Mouse (Mus musculus): ENCODE data around the gene Apoc2. TPM values are rescaled to one million over a fixed set of nuclear protein-coding genes. Genes with fewer than 3 reads are reported as not detected.

Apoc2 gene
- polyA plus RNA-seq, 1 experiment from 2014 or later = 98.1 TPM

- peaks cover 5% of the 10 kb centered on the region; the same call in 1 of the 2 replicates for H3K4me1 ChIP-seq
- no peak for ATAC-seq (ENCODE audit: insufficient read depth, low FRiP score, low read depth)
- H3K4me3 ChIP-seq (replicated peaks) = no peak overlapping the region
Observed at GRCm38 (mm10) chr7:19671511-19671910, 6.2 kb downstream of the Apoc2 start.

GRCm38 (mm10) chr7:19668947-19669721, 8.6 kb downstream of the Apoc2 start:
- no peaks in the 10 kb centered on the region for H3K36me3 ChIP-seq
- no peak overlapping the region for H3K9ac ChIP-seq
- H3K4me3 ChIP-seq (replicated peaks) = no peak overlapping the region
- H3K27me3 ChIP-seq (replicated peaks) = no peaks in the 10 kb centered on the region
- peak overlapping the region; percentile 46 for H3K4me2 ChIP-seq
- H3K4me1 ChIP-seq = peaks cover 11% of the 10 kb centered on the region
- H3K9me3 ChIP-seq = no peaks in the 10 kb centered on the region
- ATAC-seq (ENCODE audit: insufficient read depth, low FRiP score, low read depth) = peak; percentile 67
- H3K27ac ChIP-seq = peak overlapping the region; percentile 60; the same call in 1 of the 2 replicates
- 3% methylated on average over 10 of the region's 10 CpGs for WGBS

More at GRCm38 (mm10) chr7:19671511-19671910, 6.2 kb downstream of the Apoc2 start:
- Histone ChIP-seq H3K27ac (no peak overlapping the region), H3K9me3 (no peaks in the 10 kb centered on the region), H3K36me3 (no peaks in the 10 kb centered on the region), H3K9ac (no peak overlapping the region), H3K4me2 (no peak overlapping the region), H3K27me3 (replicated peaks) (no peaks in the 10 kb centered on the region)
- 61% methylated on average over 10 of the region's 10 CpGs for WGBS

- no peaks in the 10 kb centered on the region for H3K9me3 ChIP-seq
- peaks cover 22% of the 10 kb centered on the region for H3K4me1 ChIP-seq
- 71% methylated on average over 2 of the region's 2 CpGs for WGBS
- no peak overlapping the region for H3K4me2 ChIP-seq
- H3K4me3 ChIP-seq (replicated peaks) = no peak overlapping the region
- ATAC-seq (ENCODE audit: insufficient read depth, low FRiP score, low read depth) = no peak
- no peaks in the 10 kb centered on the region for H3K27me3 ChIP-seq (replicated peaks)
- no peak overlapping the region for H3K9ac ChIP-seq
- H3K27ac ChIP-seq = 0 out of 2 replicates have a peak overlapping the region, but pooled peaks have one; percentile 1
- no peaks in the 10 kb centered on the region for H3K36me3 ChIP-seq
Observed at GRCm38 (mm10) chr7:19667434-19667833, 10.3 kb downstream of the Apoc2 start.

- H3K27ac ChIP-seq = no peak overlapping the region
- 0 out of 2 replicates have a peak, but pooled peaks cover 6% of the 10 kb centered on the region for H3K36me3 ChIP-seq
- H3K9me3 ChIP-seq = no peaks in the 10 kb centered on the region
- no peaks in the 10 kb centered on the region for H3K27me3 ChIP-seq (replicated peaks)
- no peak overlapping the region for H3K9ac ChIP-seq
- 68% methylated on average over 3 of the region's 3 CpGs for WGBS
- H3K4me1 ChIP-seq = peaks cover 22% of the 10 kb centered on the region
- no peak for ATAC-seq (ENCODE audit: insufficient read depth, low FRiP score, low read depth)
- H3K4me2 ChIP-seq = no peak overlapping the region
- H3K4me3 ChIP-seq (replicated peaks) = no peak overlapping the region
Observed at GRCm38 (mm10) chr7:19666750-19667149, 11.0 kb downstream of the Apoc2 start.

- Histone ChIP-seq H3K9ac (peak within 1 kb of the TSS; percentile 99), H3K36me3 (0 out of 2 replicates have a peak, but pooled peaks cover 6% of the 10 kb centered on the region), H3K4me1 (peaks cover 22% of the 10 kb centered on the region), H3K4me3 (replicated peaks) (peak within 1 kb of the TSS; percentile 100), H3K9me3 (no peaks in the 10 kb centered on the region), H3K27ac (peak within 1 kb of the TSS; percentile 96), H3K27me3 (replicated peaks) (no peaks in the 10 kb centered on the region), H3K4me2 (peak within 1 kb of the TSS; percentile 83)
- ATAC-seq (ENCODE audit: insufficient read depth, low FRiP score, low read depth) = peak; percentile 88
- WGBS = under 1% methylated on average over 63 of the region's 63 CpGs
Observed at GRCm38 (mm10) chr7:19664955-19665841, 12.5 kb downstream of the Apoc2 start, which contains the start of gene Clptm1. Gene Clptm1, minus strand, starts transcription at chr7:19665033.

GRCm38 (mm10) chr7:19664455-19664954, 13.2 kb downstream of the Apoc2 start:
- ATAC-seq (ENCODE audit: insufficient read depth, low FRiP score, low read depth) = peak; percentile 48
- Histone ChIP-seq H3K9me3 (no peaks in the 10 kb centered on the region), H3K9ac (peak overlapping the region; percentile 99), H3K27me3 (replicated peaks) (no peaks in the 10 kb centered on the region), H3K4me3 (replicated peaks) (peak overlapping the region; percentile 100), H3K4me1 (peaks cover 22% of the 10 kb centered on the region), H3K4me2 (peak overlapping the region; percentile 83), H3K27ac (peak overlapping the region; percentile 96), H3K36me3 (0 out of 2 replicates have a peak, but pooled peaks cover 6% of the 10 kb centered on the region)
- under 1% methylated on average over 31 of the region's 37 CpGs for WGBS

- 10% methylated on average over 8 of the region's 8 CpGs for WGBS
- ATAC-seq (ENCODE audit: insufficient read depth, low FRiP score, low read depth) = no peak
- Histone ChIP-seq H3K4me2 (peak overlapping the region; percentile 83), H3K4me3 (replicated peaks) (peak overlapping the region; percentile 100), H3K36me3 (0 out of 2 replicates have a peak, but pooled peaks cover 6% of the 10 kb centered on the region), H3K27me3 (replicated peaks) (no peaks in the 10 kb centered on the region), H3K9ac (peak overlapping the region; percentile 99), H3K27ac (0 out of 2 replicates have a peak overlapping the region, but pooled peaks have one; percentile 96), H3K4me1 (peaks cover 17% of the 10 kb centered on the region), H3K9me3 (no peaks in the 10 kb centered on the region)
Observed at GRCm38 (mm10) chr7:19663940-19664339, 13.8 kb downstream of the Apoc2 start.

GRCm38 (mm10) chr7:19652614-19653013, 25.1 kb downstream of the Apoc2 start:
- H3K9ac ChIP-seq = no peak overlapping the region
- H3K27me3 ChIP-seq (replicated peaks) = no peaks in the 10 kb centered on the region
- no peak overlapping the region for H3K4me3 ChIP-seq (replicated peaks)
- H3K9me3 ChIP-seq = no peaks in the 10 kb centered on the region
- ATAC-seq (ENCODE audit: insufficient read depth, low FRiP score, low read depth) = no peak
- H3K4me1 ChIP-seq = no peaks in the 10 kb centered on the region
- peaks cover 45% of the 10 kb centered on the region for H3K36me3 ChIP-seq
- WGBS = 88% methylated on average over 2 of the region's 2 CpGs
- no peak overlapping the region for H3K27ac ChIP-seq
- H3K4me2 ChIP-seq = no peak overlapping the region

- H3K9me3 ChIP-seq = no peaks in the 10 kb centered on the region
- H3K27me3 ChIP-seq (replicated peaks) = no peaks in the 10 kb centered on the region
- 78% methylated on average over 6 of the region's 6 CpGs for WGBS
- no peak overlapping the region for H3K9ac ChIP-seq
- no peak overlapping the region for H3K4me3 ChIP-seq (replicated peaks)
- no peak for ATAC-seq (ENCODE audit: insufficient read depth, low FRiP score, low read depth)
- H3K36me3 ChIP-seq = peaks cover 51% of the 10 kb centered on the region
- H3K4me1 ChIP-seq = no peaks in the 10 kb centered on the region
- H3K27ac ChIP-seq = no peak overlapping the region
- no peak overlapping the region for H3K4me2 ChIP-seq
Observed at GRCm38 (mm10) chr7:19651063-19651786, 26.5 kb downstream of the Apoc2 start.

GRCm38 (mm10) chr7:19641223-19641622, 36.5 kb downstream of the Apoc2 start:
- no peaks in the 10 kb centered on the region for H3K4me1 ChIP-seq
- no peak overlapping the region for H3K4me3 ChIP-seq (replicated peaks)
- H3K4me2 ChIP-seq = no peak overlapping the region
- H3K9ac ChIP-seq = no peak overlapping the region
- H3K36me3 ChIP-seq = peaks cover 74% of the 10 kb centered on the region
- H3K27ac ChIP-seq = no peak overlapping the region
- WGBS = 94% methylated on average over 4 of the region's 4 CpGs
- ATAC-seq (ENCODE audit: insufficient read depth, low FRiP score, low read depth) = no peak
- no peaks in the 10 kb centered on the region for H3K9me3 ChIP-seq
- no peaks in the 10 kb centered on the region for H3K27me3 ChIP-seq (replicated peaks)
